In the genomic region with DNA sequence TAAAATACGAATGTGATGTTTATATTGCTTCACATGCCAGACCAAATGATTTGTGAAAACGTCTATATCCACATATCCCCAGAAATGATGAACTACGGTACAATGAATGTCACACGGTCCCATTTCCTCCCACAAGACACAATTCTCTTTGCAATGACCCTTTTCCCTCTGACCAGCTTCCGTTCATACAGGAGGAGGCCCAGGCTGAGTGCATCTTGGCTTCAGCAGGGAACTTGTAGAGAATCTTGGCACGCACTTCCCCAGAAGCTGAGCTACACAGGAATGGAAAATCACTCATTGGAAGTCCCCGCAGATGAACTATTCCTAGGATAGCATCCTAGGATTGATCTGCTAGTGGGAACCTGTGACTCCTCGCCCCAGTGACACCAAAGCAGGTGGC, we compare ENCODE assay signal across 9 mouse cellular contexts.
DNase-seq lines count a peak whose midpoint lies in the region; ATAC-seq and TF ChIP-seq lines count a peak whose summit lies in the region.
"Had no signal": no experiment of that assay in that cellular context is flagged by ENCODE, and none has a peak within 500 bp of the region (broad histone marks: within the 10 kb centered on the region; RNA-seq: fewer than 3 reads in every experiment).

No protein-coding gene starts in this region.

- H3K9me3 ChIP-seq in hindbrain, postnatal 0 days (ENCODE audit: low read length), result no peaks in the 10 kb centered on the region
- H3K9me3 ChIP-seq in hindbrain, embryonic 14.5 days (ENCODE audit: control insufficient read depth, low read length), result no peaks in the 10 kb centered on the region
- H3K9me3 ChIP-seq in liver, embryonic 12.5 days (replicated peaks), result no peaks in the 10 kb centered on the region
- H3K9me3 ChIP-seq: heart, embryonic 13.5 days had no signal

- TF ChIP-seq CTCF in hindbrain, postnatal 0 days (IDR thresholded peaks at IDR 0.05; ENCODE audit: low read depth), result no peak

- 60% methylated on average over 8 of the region's 8 CpGs for WGBS in hindbrain, postnatal 0 days
- WGBS in hindbrain, embryonic 14.5 days, result 81% methylated on average over 8 of the region's 8 CpGs
- WGBS in liver, embryonic 12.5 days (ENCODE audit: insufficient replicate concordance), result 68% methylated on average over 8 of the region's 8 CpGs

- H3K4me1 ChIP-seq in hindbrain, postnatal 0 days (ENCODE audit: insufficient read depth, low read length), result peaks cover 5% of the 10 kb centered on the region; the same call in 1 of the 2 replicates
- H3K4me1 ChIP-seq in hindbrain, embryonic 14.5 days (replicated peaks; ENCODE audit: control insufficient read depth, insufficient read depth, low read length), result peaks cover 6% of the 10 kb centered on the region; the same call in 1 of the 2 replicates
- H3K4me1 ChIP-seq in brown adipose tissue, adult 24 weeks (ENCODE audit: control insufficient read depth, insufficient read depth, insufficient read length, low read length), result peaks cover 30% of the 10 kb centered on the region
- no peaks in the 10 kb centered on the region for H3K4me1 ChIP-seq in liver, embryonic 12.5 days

- H3K9ac ChIP-seq in hindbrain, postnatal 0 days (replicated peaks; ENCODE audit: low read length), result no peak overlapping the region
- no peak overlapping the region for H3K9ac ChIP-seq in hindbrain, embryonic 14.5 days
- H3K9ac ChIP-seq in liver, embryonic 12.5 days, result no peak overlapping the region
- H3K9ac ChIP-seq: heart, embryonic 13.5 days had no signal

- no peak overlapping the region for H3K4me3 ChIP-seq in hindbrain, postnatal 0 days (ENCODE audit: low read length)
- H3K4me3 ChIP-seq in hindbrain, embryonic 14.5 days (replicated peaks; ENCODE audit: low read length), result no peak overlapping the region
- no peak overlapping the region for H3K4me3 ChIP-seq in brown adipose tissue, adult 24 weeks (ENCODE audit: insufficient read depth, low read depth, low read length)
- no peak overlapping the region for H3K4me3 ChIP-seq in liver, embryonic 12.5 days
- H3K4me3 ChIP-seq: heart, embryonic 13.5 days had no signal

- no peaks in the 10 kb centered on the region for H3K27me3 ChIP-seq in hindbrain, postnatal 0 days (ENCODE audit: insufficient read depth, low read length)
- no peaks in the 10 kb centered on the region for H3K27me3 ChIP-seq in hindbrain, embryonic 14.5 days (ENCODE audit: control insufficient read depth, insufficient read depth, low read length)
- no peaks in the 10 kb centered on the region for H3K27me3 ChIP-seq in liver, embryonic 12.5 days (replicated peaks)
- H3K27me3 ChIP-seq: heart, embryonic 13.5 days had no signal

- H3K4me2 ChIP-seq in hindbrain, postnatal 0 days (ENCODE audit: low read depth, low read length), result no peak overlapping the region
- no peak overlapping the region for H3K4me2 ChIP-seq in hindbrain, embryonic 14.5 days (replicated peaks)
- H3K4me2 ChIP-seq in liver, embryonic 12.5 days, result no peak overlapping the region
- H3K4me2 ChIP-seq: heart, embryonic 13.5 days had no signal

- peak overlapping the region; percentile 15; the same call in 1 of the 2 replicates for H3K27ac ChIP-seq in hindbrain, postnatal 0 days
- no peak overlapping the region for H3K27ac ChIP-seq in hindbrain, embryonic 14.5 days
- peak overlapping the region; percentile 97 for H3K27ac ChIP-seq in brown adipose tissue, adult 24 weeks (replicated peaks; ENCODE audit: low read depth, low read length)
- H3K27ac ChIP-seq in liver, embryonic 12.5 days, result no peak overlapping the region
- H3K27ac ChIP-seq: heart, embryonic 13.5 days had no signal

- no peak for ATAC-seq in hindbrain, postnatal 0 days
- ATAC-seq in hindbrain, embryonic 14.5 days (ENCODE audit: low FRiP score), result no peak
- ATAC-seq in liver, embryonic 12.5 days, result no peak

- H3K36me3 ChIP-seq in hindbrain, postnatal 0 days (ENCODE audit: insufficient read depth, low read length), result no peaks in the 10 kb centered on the region
- no peaks in the 10 kb centered on the region for H3K36me3 ChIP-seq in hindbrain, embryonic 14.5 days (replicated peaks; ENCODE audit: control insufficient read depth, insufficient read depth)
- H3K36me3 ChIP-seq in liver, embryonic 12.5 days, result no peaks in the 10 kb centered on the region
- H3K36me3 ChIP-seq: heart, embryonic 13.5 days had no signal

- peak; percentile 62 for DNase-seq in hindbrain, postnatal 0 days (ENCODE audit: low spot score)
- no peak for DNase-seq in hindbrain, embryonic 14.5 days (ENCODE audit: low spot score)
- DNase-seq in gastrocnemius, postnatal 14 days, result peak; percentile 46
- peak; percentile 70 to 81 for DNase-seq in kidney, postnatal 25 days
- no peak for DNase-seq in natural killer cell, adult 2 months (ENCODE audit: low spot score in 2 of 2)
- DNase-seq in ovary, postnatal 14 days (ENCODE audit: low spot score), result no peak

- intact Hi-C loops in gastrocnemius, postnatal 14 days (cut with DNase I; ENCODE audit: low total_unique reads), result no loop called here

Comparison
In these comparisons a context has a peak if more than half of its experiments do, and no peak if none do; other contexts are left out.
1. DNase-seq: peak in hindbrain, postnatal 0 days (single experiment), gastrocnemius, postnatal 14 days (single experiment) and kidney, postnatal 25 days (2 of 2); none in hindbrain, embryonic 14.5 days (single experiment), natural killer cell, adult 2 months (0 of 2) and ovary, postnatal 14 days (single experiment).
2. H3K27ac ChIP-seq: peak in hindbrain, postnatal 0 days (single experiment) and brown adipose tissue, adult 24 weeks (single experiment); none in hindbrain, embryonic 14.5 days (single experiment) and liver, embryonic 12.5 days (single experiment).